Mouse (Mus musculus) small intestine, adult 2 months (tissue): ENCODE measurements around the gene Stard5. TPM values are rescaled to one million over a fixed set of nuclear protein-coding genes. Genes with fewer than 3 reads are reported as not detected.

Experiments
- H3K27ac ChIP-seq: fragments of 200-500 bp; 2 replicates; pipeline ENCODE4 v1.5.1; 2012; ENCODE audit warnings: low read depth, low read length, control low read depth, inconsistent platforms; ENCODE audit not compliant: insufficient read depth
- H3K27me3 ChIP-seq: fragments of 200-500 bp; 2 replicates; pipeline ENCODE4 v1.6.1; 2012; ENCODE audit warnings: mild to moderate bottlenecking, moderate library complexity, low read length, inconsistent platforms; ENCODE audit not compliant: control insufficient read depth, insufficient read depth
- H3K36me3 ChIP-seq: fragments of 200-500 bp; 2 replicates; pipeline ENCODE4 v1.6.1; 2012; ENCODE audit warnings: mild to moderate bottlenecking, low read length, control low read depth, inconsistent platforms; ENCODE audit not compliant: control insufficient read depth, insufficient read depth
- H3K4me1 ChIP-seq: fragments of 200-500 bp; 2 replicates; pipeline ENCODE4 v1.6.1; 2012; ENCODE audit warnings: low read length, inconsistent platforms, mixed read lengths; ENCODE audit not compliant: control insufficient read depth, insufficient read depth, insufficient read length
- H3K4me3 ChIP-seq: fragments of 200-500 bp; 2 replicates; pipeline ENCODE4 v1.5.1; 2012; ENCODE audit warnings: low read depth, mild to moderate bottlenecking, control low read depth, inconsistent platforms, low read length, moderate library complexity
- CTCF ChIP-seq: fragments of 200-500 bp; IDR thresholded peaks from 2 replicates; pipeline ENCODE4 v1.5.1; 2012; ENCODE audit warnings: low read depth, mild to moderate bottlenecking, control low read depth, inconsistent platforms, low read length, moderate library complexity, mixed read lengths; ENCODE audit not compliant: insufficient replicate concordance, insufficient read length; ENCODE audit errors: extremely low read depth
- POLR2A ChIP-seq: fragments of 200-500 bp; IDR thresholded peaks from 2 replicates; pipeline ENCODE4 v1.6.1; 2012; ENCODE audit warnings: low read depth, mild to moderate bottlenecking, control low read depth, inconsistent platforms, low read length, moderate library complexity
- WGBS: fragments of 180-500 bp; shearing (Covaris S2); methylation state at CpG from one replicate; pipeline ENCODE4 v1.1.7; 2018; 5-methylcytosine and 5-hydroxymethylcytosine counted together
- polyA plus RNA-seq: library from polyadenylated mRNA; depleted of rRNA; stranded (reverse); fragments of >200 nt; gene quantifications from 2 replicates; pipeline ENCODE4 v1.2.3, GENCODE M21; 2012

Stard5 gene
- polyA plus RNA-seq, 1 experiment: 2.5 TPM

- Histone ChIP-seq H3K4me1 (no peaks in the 10 kb centered on the region; the same call in 1 of the 2 replicates), H3K27me3 (no peaks in the 10 kb centered on the region), H3K36me3 (no peaks in the 10 kb centered on the region), H3K27ac (no peak overlapping the region), H3K4me3 (no peak overlapping the region)
- WGBS: 94% methylated on average over 7 of the region's 7 CpGs
- no peak for TF ChIP-seq CTCF
- no peak for TF ChIP-seq POLR2A
These were observed 27.4 kb upstream of the Stard5 start for GRCm38 (mm10) chr7:83604180-83604944.

- TF ChIP-seq POLR2A (no peak), CTCF (no peak)
- Histone ChIP-seq H3K27ac (no peak overlapping the region), H3K36me3 (no peaks in the 10 kb centered on the region), H3K4me1 (no peaks in the 10 kb centered on the region), H3K27me3 (no peaks in the 10 kb centered on the region), H3K4me3 (no peak overlapping the region)
- 99% methylated on average over 2 of the region's 2 CpGs for WGBS
These were observed 25.0 kb upstream of the Stard5 start for GRCm38 (mm10) chr7:83606796-83607195.

- peaks cover 3% of the 10 kb centered on the region; the same call in 1 of the 2 replicates for H3K4me1 ChIP-seq
- H3K4me3 ChIP-seq: no peak overlapping the region
- WGBS: 97% methylated on average over 4 of the region's 4 CpGs
- no peak overlapping the region for H3K27ac ChIP-seq
- no peaks in the 10 kb centered on the region for H3K27me3 ChIP-seq
- no peak for TF ChIP-seq POLR2A
- TF ChIP-seq CTCF: no peak
- no peaks in the 10 kb centered on the region for H3K36me3 ChIP-seq
These were observed 21.9 kb upstream of the Stard5 start for GRCm38 (mm10) chr7:83609891-83610290.

- Histone ChIP-seq H3K27ac (no peak overlapping the region), H3K27me3 (no peaks in the 10 kb centered on the region), H3K4me1 (peaks cover 3% of the 10 kb centered on the region; the same call in 1 of the 2 replicates), H3K36me3 (no peaks in the 10 kb centered on the region), H3K4me3 (no peak overlapping the region)
- 26% methylated on average over 1 of the region's 1 CpGs for WGBS
- TF ChIP-seq CTCF (no peak), POLR2A (no peak)
These were observed 19.9 kb upstream of the Stard5 start for GRCm38 (mm10) chr7:83611886-83612285.

GRCm38 (mm10) chr7:83615272-83615671 lies 16.5 kb upstream of the Stard5 start:
- H3K27me3 ChIP-seq: no peaks in the 10 kb centered on the region
- H3K36me3 ChIP-seq: no peaks in the 10 kb centered on the region
- H3K4me3 ChIP-seq: no peak overlapping the region
- TF ChIP-seq CTCF: no peak
- TF ChIP-seq POLR2A: no peak
- H3K4me1 ChIP-seq: peaks cover 5% of the 10 kb centered on the region; the same call in 1 of the 2 replicates
- no peak overlapping the region for H3K27ac ChIP-seq
- 95% methylated on average over 3 of the region's 3 CpGs for WGBS

- 88% methylated on average over 8 of the region's 8 CpGs for WGBS
- no peak overlapping the region for H3K27ac ChIP-seq
- H3K4me3 ChIP-seq: no peak overlapping the region
- H3K27me3 ChIP-seq: no peaks in the 10 kb centered on the region
- TF ChIP-seq POLR2A: no peak
- peak; percentile 28; the same call in 1 of the 2 replicates for TF ChIP-seq CTCF
- peaks cover 5% of the 10 kb centered on the region; the same call in 1 of the 2 replicates for H3K4me1 ChIP-seq
- no peaks in the 10 kb centered on the region for H3K36me3 ChIP-seq
These were observed 15.9 kb upstream of the Stard5 start for GRCm38 (mm10) chr7:83615815-83616214.

- Histone ChIP-seq H3K27me3 (no peaks in the 10 kb centered on the region), H3K27ac (no peak overlapping the region), H3K4me3 (no peak overlapping the region), H3K4me1 (peaks cover 5% of the 10 kb centered on the region; the same call in 1 of the 2 replicates), H3K36me3 (no peaks in the 10 kb centered on the region)
- 79% methylated on average over 3 of the region's 3 CpGs for WGBS
- TF ChIP-seq POLR2A: no peak
- TF ChIP-seq CTCF: no peak
These were observed 15.5 kb upstream of the Stard5 start for GRCm38 (mm10) chr7:83616268-83616667.
